Mouse (Mus musculus) lung, postnatal 0 days (tissue): Measurements from ENCODE around the gene Dhx30.

Source experiments
- CTCF ChIP-seq: IDR thresholded peaks from 2 replicates; pipeline ENCODE4 v1.5.1; 2016; ENCODE audit warnings: antibody characterized with exemption, mild to moderate bottlenecking
- EP300 ChIP-seq: IDR thresholded peaks from 2 replicates; pipeline ENCODE4 v1.6.1; 2016; ENCODE audit warnings: antibody characterized with exemption, mild to moderate bottlenecking, control low read depth

GRCm38 (mm10) chr9:110071011-110071410, 46.6 kb downstream of the Dhx30 start:
- no peak for TF ChIP-seq EP300
- TF ChIP-seq CTCF = no peak
